Mouse (Mus musculus) stomach, postnatal 0 days (tissue): ENCODE measurements around the gene Thegl.

Experiments
- CTCF ChIP-seq: IDR thresholded peaks from 2 replicates; pipeline ENCODE4 v1.5.1; 2016; ENCODE audit warnings: antibody characterized with exemption, low read depth, mild to moderate bottlenecking, moderate library complexity
- EP300 ChIP-seq: optimal IDR thresholded peaks from 2 replicates; pipeline ENCODE3; 2016; ENCODE audit warnings: antibody characterized with exemption

GRCm38 (mm10) chr5:77109814-77110213 is 94.0 kb downstream of the Thegl start:
- TF ChIP-seq CTCF (no peak), EP300 (peak; percentile 24)
